Mouse (Mus musculus): Measurements from ENCODE around the gene Rfx7. TPM values are rescaled to one million over a fixed set of nuclear protein-coding genes. Genes with fewer than 3 reads are reported as not detected.
A peak's percentile ranks its signal among the peaks of the same experiment; 100 is the strongest.
"Not testable (repeated sequence)": the region's sequence is repeated elsewhere in the genome, so short reads cannot be mapped to it uniquely, and the experiment has no call there.

Gene Rfx7
- polyA plus RNA-seq, 1 experiment from 2014 or later = 24.9 TPM

- H3K4me3 ChIP-seq (ENCODE audit: low read depth, low read length) = no peak overlapping the region
- H3K27ac ChIP-seq (ENCODE audit: low read depth, low read length) = no peak overlapping the region
- 100% methylated on average over 1 of the region's 1 CpGs for WGBS
- no peaks in the 10 kb centered on the region for H3K9me3 ChIP-seq (ENCODE audit: control insufficient read depth, low read length)
- H3K4me1 ChIP-seq (ENCODE audit: control insufficient read depth, insufficient read depth, low read length) = no peaks in the 10 kb centered on the region
- no peak overlapping the region for H3K4me2 ChIP-seq
- no peaks in the 10 kb centered on the region for H3K27me3 ChIP-seq (ENCODE audit: control insufficient read depth, insufficient read depth, low read length)
- no peak overlapping the region for H3K9ac ChIP-seq (ENCODE audit: low read length)
- no peaks in the 10 kb centered on the region for H3K36me3 ChIP-seq (ENCODE audit: control insufficient read depth, insufficient read depth, low read length)
- no peak for ATAC-seq (ENCODE audit: low FRiP score)
- no peak for DNase-seq (ENCODE audit: low spot score, missing footprints)
Observed at GRCm38 (mm10) chr9:72590861-72591260, 58.8 kb downstream of the Rfx7 start.

- ATAC-seq (ENCODE audit: low FRiP score) (no peak), DNase-seq (ENCODE audit: low spot score, missing footprints) (no peak)
- Histone ChIP-seq H3K4me1 (ENCODE audit: control insufficient read depth, insufficient read depth, low read length) (no peaks in the 10 kb centered on the region), H3K4me2 (no peak overlapping the region), H3K36me3 (ENCODE audit: control insufficient read depth, insufficient read depth, low read length) (no peaks in the 10 kb centered on the region), H3K27me3 (ENCODE audit: control insufficient read depth, insufficient read depth, low read length) (no peaks in the 10 kb centered on the region), H3K9me3 (ENCODE audit: control insufficient read depth, low read length) (no peaks in the 10 kb centered on the region), H3K9ac (ENCODE audit: low read length) (no peak overlapping the region), H3K4me3 (ENCODE audit: low read depth, low read length) (no peak overlapping the region), H3K27ac (ENCODE audit: low read depth, low read length) (no peak overlapping the region)
Observed at GRCm38 (mm10) chr9:72592016-72592415, 60.0 kb downstream of the Rfx7 start.

- not testable (repeated sequence) for H3K4me2 ChIP-seq; H3K4me3 ChIP-seq (ENCODE audit: low read depth, low read length); DNase-seq (ENCODE audit: low spot score, missing footprints); H3K27ac ChIP-seq (ENCODE audit: low read depth, low read length); H3K9ac ChIP-seq (ENCODE audit: low read length); ATAC-seq (ENCODE audit: low FRiP score); H3K36me3 ChIP-seq (ENCODE audit: control insufficient read depth, insufficient read depth, low read length); H3K4me1 ChIP-seq (ENCODE audit: control insufficient read depth, insufficient read depth, low read length); H3K27me3 ChIP-seq (ENCODE audit: control insufficient read depth, insufficient read depth, low read length); H3K9me3 ChIP-seq (ENCODE audit: control insufficient read depth, low read length)
- 75% methylated on average over 4 of the region's 4 CpGs for WGBS
Observed at GRCm38 (mm10) chr9:72594656-72595055, 62.6 kb downstream of the Rfx7 start.

- no peak for DNase-seq (ENCODE audit: low spot score, missing footprints)
- Histone ChIP-seq H3K9me3 (ENCODE audit: control insufficient read depth, low read length) (no peaks in the 10 kb centered on the region), H3K4me2 (no peak overlapping the region), H3K27me3 (ENCODE audit: control insufficient read depth, insufficient read depth, low read length) (no peaks in the 10 kb centered on the region), H3K4me1 (ENCODE audit: control insufficient read depth, insufficient read depth, low read length) (no peaks in the 10 kb centered on the region), H3K4me3 (ENCODE audit: low read depth, low read length) (no peak overlapping the region), H3K36me3 (ENCODE audit: control insufficient read depth, insufficient read depth, low read length) (no peaks in the 10 kb centered on the region; the same call in 1 of the 2 replicates), H3K27ac (ENCODE audit: low read depth, low read length) (no peak overlapping the region), H3K9ac (ENCODE audit: low read length) (no peak overlapping the region)
- WGBS = 94% methylated on average over 3 of the region's 3 CpGs
- no peak for ATAC-seq (ENCODE audit: low FRiP score)
Observed at GRCm38 (mm10) chr9:72600142-72600541, 68.1 kb downstream of the Rfx7 start.

- Histone ChIP-seq H3K4me1 (ENCODE audit: control insufficient read depth, insufficient read depth, low read length) (no peaks in the 10 kb centered on the region), H3K36me3 (ENCODE audit: control insufficient read depth, insufficient read depth, low read length) (peaks cover 6% of the 10 kb centered on the region; the same call in 1 of the 2 replicates), H3K4me2 (no peak overlapping the region), H3K4me3 (ENCODE audit: low read depth, low read length) (no peak overlapping the region), H3K9ac (ENCODE audit: low read length) (no peak overlapping the region), H3K9me3 (ENCODE audit: control insufficient read depth, low read length) (no peaks in the 10 kb centered on the region), H3K27ac (ENCODE audit: low read depth, low read length) (no peak overlapping the region), H3K27me3 (ENCODE audit: control insufficient read depth, insufficient read depth, low read length) (no peaks in the 10 kb centered on the region)
- ATAC-seq (ENCODE audit: low FRiP score) (no peak), DNase-seq (ENCODE audit: low spot score, missing footprints) (no peak)
Observed at GRCm38 (mm10) chr9:72609771-72610170, 77.7 kb downstream of the Rfx7 start.

- Histone ChIP-seq H3K27ac (ENCODE audit: low read depth, low read length) (no peak overlapping the region), H3K9me3 (ENCODE audit: control insufficient read depth, low read length) (no peaks in the 10 kb centered on the region), H3K4me1 (ENCODE audit: control insufficient read depth, insufficient read depth, low read length) (no peaks in the 10 kb centered on the region), H3K27me3 (ENCODE audit: control insufficient read depth, insufficient read depth, low read length) (no peaks in the 10 kb centered on the region), H3K9ac (ENCODE audit: low read length) (no peak overlapping the region), H3K4me3 (ENCODE audit: low read depth, low read length) (no peak overlapping the region), H3K4me2 (no peak overlapping the region), H3K36me3 (ENCODE audit: control insufficient read depth, insufficient read depth, low read length) (peaks cover 20% of the 10 kb centered on the region)
- 83% methylated on average over 2 of the region's 2 CpGs for WGBS
- ATAC-seq (ENCODE audit: low FRiP score) = no peak
- DNase-seq (ENCODE audit: low spot score, missing footprints) = no peak
Observed at GRCm38 (mm10) chr9:72613884-72614283, 81.8 kb downstream of the Rfx7 start.

- Histone ChIP-seq H3K4me2 (no peak overlapping the region), H3K27me3 (ENCODE audit: control insufficient read depth, insufficient read depth, low read length) (no peaks in the 10 kb centered on the region), H3K9ac (ENCODE audit: low read length) (no peak overlapping the region), H3K36me3 (ENCODE audit: control insufficient read depth, insufficient read depth, low read length) (peaks cover 21% of the 10 kb centered on the region), H3K9me3 (ENCODE audit: control insufficient read depth, low read length) (no peaks in the 10 kb centered on the region), H3K4me3 (ENCODE audit: low read depth, low read length) (no peak overlapping the region), H3K27ac (ENCODE audit: low read depth, low read length) (peak overlapping the region; percentile 36; the same call in 1 of the 2 replicates), H3K4me1 (ENCODE audit: control insufficient read depth, insufficient read depth, low read length) (no peaks in the 10 kb centered on the region)
- WGBS = 76% methylated on average over 6 of the region's 6 CpGs
- ATAC-seq (ENCODE audit: low FRiP score) (no peak), DNase-seq (ENCODE audit: low spot score, missing footprints) (no peak)
Observed at GRCm38 (mm10) chr9:72614786-72615480, 82.9 kb downstream of the Rfx7 start.

- Histone ChIP-seq H3K4me1 (ENCODE audit: control insufficient read depth, insufficient read depth, low read length) (no peaks in the 10 kb centered on the region), H3K4me2 (no peak overlapping the region), H3K9me3 (ENCODE audit: control insufficient read depth, low read length) (no peaks in the 10 kb centered on the region), H3K27ac (ENCODE audit: low read depth, low read length) (no peak overlapping the region), H3K9ac (ENCODE audit: low read length) (no peak overlapping the region), H3K27me3 (ENCODE audit: control insufficient read depth, insufficient read depth, low read length) (no peaks in the 10 kb centered on the region), H3K36me3 (ENCODE audit: control insufficient read depth, insufficient read depth, low read length) (peaks cover 21% of the 10 kb centered on the region), H3K4me3 (ENCODE audit: low read depth, low read length) (no peak overlapping the region)
- 84% methylated on average over 3 of the region's 3 CpGs for WGBS
- no peak for ATAC-seq (ENCODE audit: low FRiP score)
- no peak for DNase-seq (ENCODE audit: low spot score, missing footprints)
Observed at GRCm38 (mm10) chr9:72618037-72618436, 86.0 kb downstream of the Rfx7 start.

GRCm38 (mm10) chr9:72623605-72624004 is 91.6 kb downstream of the Rfx7 start:
- Histone ChIP-seq H3K9me3 (ENCODE audit: control insufficient read depth, low read length) (no peaks in the 10 kb centered on the region), H3K4me1 (ENCODE audit: control insufficient read depth, insufficient read depth, low read length) (no peaks in the 10 kb centered on the region), H3K27me3 (ENCODE audit: control insufficient read depth, insufficient read depth, low read length) (no peaks in the 10 kb centered on the region), H3K36me3 (ENCODE audit: control insufficient read depth, insufficient read depth, low read length) (peaks cover 6% of the 10 kb centered on the region), H3K9ac (ENCODE audit: low read length) (no peak overlapping the region), H3K4me3 (ENCODE audit: low read depth, low read length) (no peak overlapping the region), H3K4me2 (no peak overlapping the region), H3K27ac (ENCODE audit: low read depth, low read length) (no peak overlapping the region)
- DNase-seq (ENCODE audit: low spot score, missing footprints) = no peak
- WGBS = 83% methylated on average over 1 of the region's 1 CpGs
- no peak for ATAC-seq (ENCODE audit: low FRiP score)
